Mouse (Mus musculus) midbrain, embryonic 16.5 days (tissue): ENCODE data around the gene Acbd7. TPM values are rescaled to one million over a fixed set of nuclear protein-coding genes. Genes with fewer than 3 reads are reported as not detected.

Experiments used
- ATAC-seq: fragments of 200-750 bp; cut with Nextera tagmentation; 2 replicates; pipeline ENCODE4 v1.8.0; 2017; ENCODE audit warnings: moderate TSS enrichment
- H3K27ac ChIP-seq: fragments of 300-500 bp; sonication (generic); 2 replicates; pipeline ENCODE4 v1.5.1; 2014; ENCODE audit warnings: mild to moderate bottlenecking, low read length, mixed read lengths
- H3K27me3 ChIP-seq: fragments of 300-500 bp; sonication (generic); 2 replicates; pipeline ENCODE4 v1.6.1; 2014; ENCODE audit warnings: low read depth, low read length, mixed read lengths; ENCODE audit not compliant: control insufficient read depth, insufficient read depth
- H3K36me3 ChIP-seq: fragments of 300-500 bp; sonication (generic); 2 replicates; pipeline ENCODE4 v1.6.1; 2014; ENCODE audit warnings: mild to moderate bottlenecking, low read length, moderate library complexity, mixed read lengths; ENCODE audit not compliant: control insufficient read depth, insufficient read depth
- H3K4me1 ChIP-seq: fragments of 300-500 bp; sonication (generic); 2 replicates; pipeline ENCODE4 v1.6.1; 2014; ENCODE audit warnings: mild to moderate bottlenecking, low read length, mixed read lengths; ENCODE audit not compliant: control insufficient read depth, insufficient read depth
- H3K4me2 ChIP-seq: fragments of 300-500 bp; sonication (generic); 2 replicates; pipeline ENCODE4 v1.6.1; 2014; ENCODE audit warnings: mild to moderate bottlenecking, low read length, mixed read lengths
- H3K4me3 ChIP-seq: fragments of 300-500 bp; sonication (generic); 2 replicates; pipeline ENCODE4 v1.5.1; 2014; ENCODE audit warnings: low read depth, mild to moderate bottlenecking, low read length, moderate library complexity, mixed read lengths
- H3K9ac ChIP-seq: fragments of 300-500 bp; sonication (generic); 2 replicates; pipeline ENCODE4 v1.6.1; 2014; ENCODE audit warnings: low read depth, low read length, mixed read lengths
- H3K9me3 ChIP-seq: fragments of 300-500 bp; sonication (generic); replicated peaks from 2 replicates; pipeline ENCODE4 v1.6.1; 2014; ENCODE audit warnings: mild to moderate bottlenecking, low read length, mixed read lengths; ENCODE audit not compliant: control insufficient read depth, poor library complexity, severe bottlenecking
- WGBS: fragments of 180-500 bp; shearing (Covaris S2); extraction: QIAGEN DNeasy Blood & Tissue Kit; methylation state at CpG from one replicate; pipeline ENCODE4 v1.1.7; 2014; 5-methylcytosine and 5-hydroxymethylcytosine counted together
- polyA plus RNA-seq: library from polyadenylated mRNA; unstranded; fragments of >200 nt; fragmentation: Nextera tagmentation; extraction: Ambion mirVana; gene quantifications from 2 replicates; pipeline ENCODE4 v1.2.1, GENCODE M21; 2015

The Acbd7 gene
- polyA plus RNA-seq, 1 experiment from 2014 or later = 7.3 TPM

GRCm38 (mm10) chr2:3356311-3356710 lies 20.3 kb downstream of the Acbd7 start:
- WGBS = 75% methylated on average over 3 of the region's 3 CpGs
- no peaks in the 10 kb centered on the region for H3K36me3 ChIP-seq

DNA sequence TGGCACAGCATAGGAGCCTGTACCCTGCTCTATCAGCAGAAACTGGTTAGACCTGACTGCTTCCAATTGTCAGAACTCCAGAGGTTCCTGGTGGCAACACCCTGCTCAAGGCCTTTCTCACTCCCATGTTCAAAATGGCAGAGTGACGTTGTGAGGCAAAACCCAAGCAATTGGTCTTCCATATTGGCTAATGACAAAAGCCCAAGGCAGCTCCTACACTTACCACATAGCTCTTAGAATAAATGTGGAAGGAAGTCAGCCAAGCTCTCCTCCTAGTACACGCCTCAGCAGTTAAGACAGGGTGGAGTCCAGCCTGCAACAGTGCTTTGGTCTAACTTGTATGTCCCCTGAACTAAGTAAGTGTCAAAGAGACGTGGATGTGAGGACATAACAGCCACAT lies 21.9 kb downstream of the Acbd7 start:
- Histone ChIP-seq H3K4me3 (no peak overlapping the region), H3K36me3 (no peaks in the 10 kb centered on the region), H3K27me3 (no peaks in the 10 kb centered on the region), H3K4me2 (no peak overlapping the region), H3K9ac (no peak overlapping the region), H3K9me3 (no peaks in the 10 kb centered on the region), H3K4me1 (no peaks in the 10 kb centered on the region), H3K27ac (no peak overlapping the region)
- 76% methylated on average over 3 of the region's 3 CpGs for WGBS
- ATAC-seq = no peak

More at GRCm38 (mm10) chr2:3356311-3356710, 20.3 kb downstream of the Acbd7 start:
- ATAC-seq = no peak
- Histone ChIP-seq H3K27me3 (no peaks in the 10 kb centered on the region), H3K4me3 (no peak overlapping the region), H3K9me3 (no peaks in the 10 kb centered on the region), H3K9ac (no peak overlapping the region), H3K4me1 (no peaks in the 10 kb centered on the region), H3K27ac (no peak overlapping the region), H3K4me2 (no peak overlapping the region)

DNA sequence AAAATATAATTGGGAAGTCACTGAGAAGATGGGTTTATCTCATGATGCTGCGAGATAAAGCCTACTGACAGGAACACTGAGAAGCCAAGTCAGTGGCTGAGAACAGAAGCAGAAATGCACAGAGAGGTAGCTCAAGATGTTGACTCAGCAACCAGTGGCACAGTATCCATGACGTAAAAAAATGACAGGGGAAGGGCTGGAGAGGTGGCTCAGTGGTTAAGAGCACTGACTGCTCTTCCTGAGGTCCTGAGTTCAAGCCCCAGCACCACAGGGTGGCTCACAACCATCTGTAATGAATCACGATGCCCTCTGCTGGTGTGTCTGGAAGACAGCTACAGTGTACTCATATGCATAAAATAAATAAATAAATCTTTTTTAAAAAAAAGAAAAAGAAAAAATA lies 25.1 kb downstream of the Acbd7 start:
- Histone ChIP-seq H3K4me1 (no peaks in the 10 kb centered on the region), H3K4me3 (no peak overlapping the region), H3K27ac (no peak overlapping the region), H3K4me2 (no peak overlapping the region), H3K27me3 (no peaks in the 10 kb centered on the region), H3K9me3 (no peaks in the 10 kb centered on the region), H3K9ac (no peak overlapping the region), H3K36me3 (no peaks in the 10 kb centered on the region)
- no peak for ATAC-seq
- 85% methylated on average over 3 of the region's 3 CpGs for WGBS

DNA sequence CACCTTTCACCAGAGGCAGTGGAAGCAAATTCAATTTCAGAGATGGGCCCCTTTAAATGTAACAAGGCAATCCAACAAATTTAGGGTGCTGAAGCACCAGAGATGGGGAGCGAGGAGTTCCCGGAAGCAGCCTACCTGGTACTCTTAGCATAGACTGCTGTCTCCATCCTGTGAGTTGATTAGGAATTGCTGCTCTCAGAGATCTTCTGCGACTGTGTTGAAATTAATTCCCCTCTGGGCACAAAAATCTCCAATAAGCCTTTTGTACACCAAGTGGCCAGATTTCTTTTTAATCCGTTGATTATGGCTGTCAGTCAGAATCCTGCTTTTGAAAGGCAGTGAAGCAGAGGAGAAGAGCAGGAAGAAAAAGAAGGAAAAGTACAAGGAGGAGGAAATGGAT lies 29.2 kb downstream of the Acbd7 start:
- no peak for ATAC-seq
- no peak overlapping the region for H3K4me3 ChIP-seq
- H3K4me1 ChIP-seq = no peaks in the 10 kb centered on the region
- H3K27ac ChIP-seq = no peak overlapping the region
- 28% methylated on average over 4 of the region's 4 CpGs for WGBS
- no peaks in the 10 kb centered on the region for H3K36me3 ChIP-seq
- H3K27me3 ChIP-seq = no peaks in the 10 kb centered on the region
- no peak overlapping the region for H3K4me2 ChIP-seq
- no peaks in the 10 kb centered on the region for H3K9me3 ChIP-seq
- no peak overlapping the region for H3K9ac ChIP-seq

GRCm38 (mm10) chr2:3387105-3387860 lies 51.3 kb downstream of the Acbd7 start:
- Histone ChIP-seq H3K9me3 (no peaks in the 10 kb centered on the region), H3K4me3 (no peak overlapping the region), H3K27ac (no peak overlapping the region), H3K4me2 (no peak overlapping the region), H3K36me3 (no peaks in the 10 kb centered on the region), H3K9ac (no peak overlapping the region), H3K27me3 (no peaks in the 10 kb centered on the region), H3K4me1 (no peaks in the 10 kb centered on the region)
- 84% methylated on average over 6 of the region's 6 CpGs for WGBS
- ATAC-seq = no peak

Other genes with a start within 250 kb of the Acbd7 start
- 44.0 and 48.0 TPM in 2 replicates for gene Fam171a1, start 221.9 kb upstream of the Acbd7 start, polyA plus RNA-seq
- 121 and 122 TPM in 2 replicates for gene Nmt2, start 52.0 kb upstream of the Acbd7 start, polyA plus RNA-seq
- gene Rpp38, start 3.5 kb upstream of the Acbd7 start, polyA plus RNA-seq = 10.8 and 11.8 TPM in 2 replicates
- 0.13 and 0.14 TPM in 2 replicates for gene Olah, start 61.0 kb downstream of the Acbd7 start, polyA plus RNA-seq
- gene Meig1, start 86.5 kb downstream of the Acbd7 start, polyA plus RNA-seq = 8.8 and 9.4 TPM in 2 replicates
- gene Dclre1c, start 88.0 kb downstream of the Acbd7 start, polyA plus RNA-seq = 6.6 and 9.7 TPM in 2 replicates
- 6.0 and 6.5 TPM in 2 replicates for gene Suv39h2, start 138.9 kb downstream of the Acbd7 start, polyA plus RNA-seq
- 8.1 and 8.7 TPM in 2 replicates for gene Gm45902, start 176.6 kb downstream of the Acbd7 start, polyA plus RNA-seq
- gene Hspa14, start 176.6 kb downstream of the Acbd7 start, polyA plus RNA-seq = 63.4 and 66.0 TPM in 2 replicates
- 0.23 and 0.37 TPM in 2 replicates for gene Cdnf, start 176.9 kb downstream of the Acbd7 start, polyA plus RNA-seq
- gene Fam107b, start 234.3 kb downstream of the Acbd7 start, polyA plus RNA-seq = 27.9 and 32.1 TPM in 2 replicates